Mouse (Mus musculus) heart, embryonic 13.5 days (tissue): Measurements from ENCODE around the gene Tmem101. TPM values are rescaled to one million over a fixed set of nuclear protein-coding genes. Genes with fewer than 3 reads are reported as not detected.
"Not testable (repeated sequence)": the region's sequence is repeated elsewhere in the genome, so short reads cannot be mapped to it uniquely, and the experiment has no call there.

Experiments
- ATAC-seq: fragments of 200-750 bp; cut with Nextera tagmentation; 2 replicates; pipeline ENCODE4 v1.8.0; 2017; ENCODE audit warnings: moderate TSS enrichment; ENCODE audit not compliant: insufficient number of reproducible peaks, low FRiP score, low TSS enrichment; ENCODE audit errors: extremely low read depth
- H3K27ac ChIP-seq: fragments of 300-500 bp; sonication (generic); replicated peaks from 2 replicates; pipeline ENCODE4 v1.5.1; 2015; ENCODE audit warnings: moderate library complexity, mild to moderate bottlenecking, inconsistent platforms
- H3K27me3 ChIP-seq: fragments of 300-500 bp; sonication (generic); replicated peaks from 2 replicates; pipeline ENCODE4 v1.6.1; 2015; ENCODE audit warnings: mild to moderate bottlenecking, inconsistent platforms
- H3K36me3 ChIP-seq: fragments of 300-500 bp; sonication (generic); 2 replicates; pipeline ENCODE4 v1.6.1; 2015; ENCODE audit warnings: mild to moderate bottlenecking, inconsistent platforms
- H3K4me1 ChIP-seq: fragments of 300-500 bp; sonication (generic); 2 replicates; pipeline ENCODE4 v1.6.1; 2015; ENCODE audit warnings: inconsistent platforms
- H3K4me2 ChIP-seq: fragments of 300-500 bp; sonication (generic); 2 replicates; pipeline ENCODE4 v1.6.1; 2015; ENCODE audit warnings: inconsistent platforms, mild to moderate bottlenecking, moderate library complexity
- H3K4me3 ChIP-seq: fragments of 300-500 bp; sonication (generic); 2 replicates; pipeline ENCODE4 v1.5.1; 2015; ENCODE audit warnings: moderate library complexity, mild to moderate bottlenecking, inconsistent platforms
- H3K9ac ChIP-seq: fragments of 300-500 bp; sonication (generic); 2 replicates; pipeline ENCODE4 v1.6.1; 2015; ENCODE audit warnings: inconsistent platforms, mild to moderate bottlenecking, moderate library complexity
- H3K9me3 ChIP-seq: fragments of 300-500 bp; sonication (generic); 2 replicates; pipeline ENCODE4 v1.6.1; 2016; ENCODE audit warnings: inconsistent platforms
- WGBS: fragments of 180-500 bp; shearing (Covaris S2); methylation state at CpG from one replicate; pipeline ENCODE4 v1.1.7; 2015; ENCODE audit warnings: mixed read lengths; 5-methylcytosine and 5-hydroxymethylcytosine counted together
- polyA plus RNA-seq: library from polyadenylated mRNA; unstranded; fragments of >200 nt; fragmentation: Nextera tagmentation; extraction: Ambion mirVana; gene quantifications from 2 replicates; pipeline ENCODE4 v1.2.1, GENCODE M21; 2015

Tmem101 gene
- polyA plus RNA-seq, 1 experiment from 2014 or later, result 32.4 TPM

DNA sequence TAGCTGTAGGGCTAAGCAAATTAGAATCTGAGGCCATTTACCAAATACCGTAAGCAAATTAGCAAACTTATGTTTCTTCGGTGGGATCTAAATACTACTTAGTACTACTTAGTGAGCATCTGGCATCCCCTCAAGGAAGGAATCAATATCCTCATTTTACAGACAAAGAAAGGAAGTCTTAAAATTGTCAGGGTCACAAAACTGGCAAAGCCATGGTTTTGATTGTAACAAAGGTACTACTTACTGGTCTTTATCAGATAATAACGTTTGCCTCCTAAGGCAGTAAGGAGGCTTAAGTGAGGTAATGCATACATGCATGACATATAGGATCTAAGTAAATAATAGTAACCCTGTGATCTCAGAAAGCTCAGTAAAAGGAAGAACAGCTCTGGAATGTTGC, 29.5 kb upstream of the Tmem101 start:
- Histone ChIP-seq H3K27ac (peak overlapping the region; percentile 95; the same call in 1 of the 2 replicates), H3K36me3 (peaks cover 20% of the 10 kb centered on the region), H3K4me2 (peak overlapping the region; percentile 84), H3K9ac (peak overlapping the region; percentile 98), H3K27me3 (no peaks in the 10 kb centered on the region), H3K9me3 (no peaks in the 10 kb centered on the region), H3K4me1 (peaks cover 39% of the 10 kb centered on the region), H3K4me3 (peak overlapping the region; percentile 90)
- no peak for ATAC-seq
- WGBS, result 50% methylated on average over 3 of the region's 3 CpGs

- Histone ChIP-seq H3K36me3 (peaks cover 28% of the 10 kb centered on the region), H3K9ac (peak within 1 kb of the TSS; percentile 98), H3K4me2 (peak within 1 kb of the TSS; percentile 84), H3K4me3 (peak within 1 kb of the TSS; percentile 90), H3K27me3 (no peaks in the 10 kb centered on the region), H3K9me3 (no peaks in the 10 kb centered on the region), H3K4me1 (peaks cover 40% of the 10 kb centered on the region), H3K27ac (peak within 1 kb of the TSS; percentile 95)
- peak; percentile 77 for ATAC-seq
- WGBS, result under 1% methylated on average over 68 of the region's 70 CpGs
Measured at GRCm38 (mm10) chr11:102184646-102185495, 28.7 kb upstream of the Tmem101 start, which contains the start of gene Lsm12. Gene Lsm12 (minus strand): TSS chr11:102185296.

DNA sequence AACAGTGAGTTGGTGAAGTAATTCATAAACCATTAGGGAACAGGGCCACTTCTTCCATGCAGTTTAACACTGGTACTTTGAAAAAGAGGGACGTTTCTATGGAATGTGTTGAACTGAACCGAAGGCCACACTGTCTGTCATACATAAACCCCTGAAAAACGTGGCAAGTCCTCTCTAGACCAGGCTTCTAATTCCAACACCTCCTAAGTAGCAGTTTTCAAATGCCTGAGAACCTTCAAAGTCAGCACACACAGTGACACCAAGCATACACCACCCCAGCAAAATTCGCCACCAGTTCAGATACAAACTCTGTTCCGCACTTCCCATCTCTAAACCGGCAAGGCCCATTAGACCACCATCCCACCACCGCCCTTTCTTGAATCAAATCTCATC, 28.0 kb upstream of the Tmem101 start:
- ATAC-seq, result no peak
- H3K9me3 ChIP-seq, result no peaks in the 10 kb centered on the region
- peak overlapping the region; percentile 95 for H3K27ac ChIP-seq
- no peaks in the 10 kb centered on the region for H3K27me3 ChIP-seq
- peak overlapping the region; percentile 98 for H3K9ac ChIP-seq
- H3K4me1 ChIP-seq, result peaks cover 41% of the 10 kb centered on the region
- H3K4me3 ChIP-seq, result peak overlapping the region; percentile 90
- WGBS, result 2% methylated on average over 7 of the region's 7 CpGs
- peaks cover 32% of the 10 kb centered on the region for H3K36me3 ChIP-seq
- peak overlapping the region; percentile 84 for H3K4me2 ChIP-seq

- H3K9me3 ChIP-seq, result no peaks in the 10 kb centered on the region
- H3K27ac ChIP-seq, result 0 out of 2 replicates have a peak overlapping the region, but pooled peaks have one; percentile 4
- no peak overlapping the region for H3K4me3 ChIP-seq
- no peaks in the 10 kb centered on the region for H3K27me3 ChIP-seq
- ATAC-seq, result no peak
- peaks cover 71% of the 10 kb centered on the region for H3K36me3 ChIP-seq
- H3K9ac ChIP-seq, result 0 out of 2 replicates have a peak overlapping the region, but pooled peaks have one; percentile 2
- H3K4me2 ChIP-seq, result no peak overlapping the region; the same call in 1 of the 2 replicates
- peaks cover 34% of the 10 kb centered on the region for H3K4me1 ChIP-seq
Measured at GRCm38 (mm10) chr11:102179836-102180235, 23.6 kb upstream of the Tmem101 start.

- H3K4me3 ChIP-seq, result no peak overlapping the region
- H3K36me3 ChIP-seq, result peaks cover 79% of the 10 kb centered on the region
- no peaks in the 10 kb centered on the region for H3K27me3 ChIP-seq
- H3K9ac ChIP-seq, result no peak overlapping the region
- WGBS, result 89% methylated on average over 5 of the region's 5 CpGs
- no peak overlapping the region for H3K4me2 ChIP-seq
- H3K27ac ChIP-seq, result no peak overlapping the region
- no peak for ATAC-seq
- H3K4me1 ChIP-seq, result 0 out of 2 replicates have a peak, but pooled peaks cover 8% of the 10 kb centered on the region
- no peaks in the 10 kb centered on the region for H3K9me3 ChIP-seq
Measured at GRCm38 (mm10) chr11:102168689-102169088, 12.5 kb upstream of the Tmem101 start.

GRCm38 (mm10) chr11:102167539-102167938, 11.3 kb upstream of the Tmem101 start:
- Histone ChIP-seq H3K4me3 (no peak overlapping the region), H3K36me3 (peaks cover 88% of the 10 kb centered on the region), H3K4me2 (no peak overlapping the region), H3K4me1 (0 out of 2 replicates have a peak, but pooled peaks cover 5% of the 10 kb centered on the region), H3K27me3 (no peaks in the 10 kb centered on the region), H3K9me3 (no peaks in the 10 kb centered on the region), H3K27ac (no peak overlapping the region), H3K9ac (no peak overlapping the region)
- 94% methylated on average over 5 of the region's 5 CpGs for whole genome bisulfite sequencing
- ATAC-seq, result no peak

DNA sequence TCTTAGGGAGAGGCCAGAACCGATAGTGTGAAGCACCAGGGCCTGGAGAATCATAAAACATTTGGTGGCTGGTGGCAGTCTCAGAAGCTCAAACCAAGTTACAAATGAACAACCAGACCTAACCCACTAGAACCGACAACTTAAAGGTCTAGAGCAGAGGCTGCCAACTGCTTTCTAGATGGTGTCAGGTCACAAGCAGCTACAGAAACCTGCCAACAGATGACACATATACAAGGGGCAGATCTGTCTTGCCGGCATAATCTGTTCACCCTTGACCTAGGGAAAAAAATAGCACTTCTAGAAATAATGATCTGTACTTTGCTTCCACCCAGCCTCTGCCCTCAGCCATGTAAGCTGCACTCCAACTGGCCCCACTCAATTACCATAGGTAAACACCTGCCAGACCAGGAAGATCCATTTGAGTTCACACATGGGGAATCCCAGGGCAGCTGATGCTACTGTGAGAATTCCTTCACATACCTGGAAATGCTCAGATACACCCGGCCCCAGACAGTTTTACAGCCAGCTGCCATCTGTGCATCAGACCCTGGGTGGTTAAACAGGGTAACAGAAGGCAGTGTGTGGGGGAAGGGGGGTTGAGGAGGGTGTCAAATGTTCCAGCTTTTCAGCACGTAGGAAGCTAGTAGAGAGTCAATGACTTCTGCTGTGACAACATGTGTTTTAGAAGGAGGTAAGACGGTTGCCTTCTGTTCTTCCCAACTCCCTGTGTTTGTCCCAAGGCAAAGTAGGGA, 9.9 kb upstream of the Tmem101 start:
- Histone ChIP-seq H3K36me3 (peaks cover 94% of the 10 kb centered on the region), H3K9me3 (no peaks in the 10 kb centered on the region), H3K9ac (no peak overlapping the region), H3K4me2 (no peak overlapping the region), H3K4me1 (0 out of 2 replicates have a peak, but pooled peaks cover 5% of the 10 kb centered on the region), H3K27ac (no peak overlapping the region), H3K4me3 (no peak overlapping the region), H3K27me3 (no peaks in the 10 kb centered on the region)
- no peak for ATAC-seq
- 62% methylated on average over 6 of the region's 6 CpGs for WGBS

GRCm38 (mm10) chr11:102159781-102160180, 3.6 kb upstream of the Tmem101 start:
- Histone ChIP-seq H3K27ac (no peak overlapping the region), H3K36me3 (peaks cover 44% of the 10 kb centered on the region), H3K4me1 (peaks cover 8% of the 10 kb centered on the region), H3K4me2 (no peak overlapping the region), H3K4me3 (no peak overlapping the region), H3K9ac (no peak overlapping the region), H3K27me3 (no peaks in the 10 kb centered on the region), H3K9me3 (no peaks in the 10 kb centered on the region)
- ATAC-seq, result no peak
- 78% methylated on average over 5 of the region's 5 CpGs for WGBS

GRCm38 (mm10) chr11:102158024-102158423, 1.8 kb upstream of the Tmem101 start:
- not testable (repeated sequence) for H3K9me3 ChIP-seq, H3K4me2 ChIP-seq, H3K9ac ChIP-seq, H3K27me3 ChIP-seq, H3K4me3 ChIP-seq, H3K4me1 ChIP-seq, ATAC-seq, H3K27ac ChIP-seq
- peaks cover 44% of the 10 kb centered on the region for H3K36me3 ChIP-seq
- WGBS, result 68% methylated on average over 2 of the region's 2 CpGs

DNA sequence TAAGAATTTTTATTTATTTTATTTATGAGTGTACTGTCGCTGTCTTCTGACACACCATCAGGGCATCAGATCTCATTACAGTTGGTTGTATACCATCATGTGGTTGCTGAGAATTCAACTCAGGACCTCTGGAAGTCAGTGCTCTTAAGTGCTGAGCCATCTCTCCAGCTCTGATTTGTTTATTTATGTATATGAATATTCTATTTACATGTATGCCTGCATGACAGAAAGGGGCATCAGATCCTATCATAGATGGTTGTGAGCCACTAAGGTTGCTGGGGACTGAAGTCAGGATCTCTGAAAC, 534 bp upstream of the Tmem101 start:
- Histone ChIP-seq H3K9me3 (no peaks in the 10 kb centered on the region), H3K27ac (no peak overlapping the region), H3K4me2 (peak overlapping the region; percentile 87), H3K36me3 (peaks cover 41% of the 10 kb centered on the region), H3K4me1 (peaks cover 8% of the 10 kb centered on the region), H3K4me3 (no peak overlapping the region), H3K27me3 (no peaks in the 10 kb centered on the region), H3K9ac (no peak overlapping the region)
- 8% methylated on average over 1 of the region's 1 CpGs for WGBS
- ATAC-seq, result no peak

DNA sequence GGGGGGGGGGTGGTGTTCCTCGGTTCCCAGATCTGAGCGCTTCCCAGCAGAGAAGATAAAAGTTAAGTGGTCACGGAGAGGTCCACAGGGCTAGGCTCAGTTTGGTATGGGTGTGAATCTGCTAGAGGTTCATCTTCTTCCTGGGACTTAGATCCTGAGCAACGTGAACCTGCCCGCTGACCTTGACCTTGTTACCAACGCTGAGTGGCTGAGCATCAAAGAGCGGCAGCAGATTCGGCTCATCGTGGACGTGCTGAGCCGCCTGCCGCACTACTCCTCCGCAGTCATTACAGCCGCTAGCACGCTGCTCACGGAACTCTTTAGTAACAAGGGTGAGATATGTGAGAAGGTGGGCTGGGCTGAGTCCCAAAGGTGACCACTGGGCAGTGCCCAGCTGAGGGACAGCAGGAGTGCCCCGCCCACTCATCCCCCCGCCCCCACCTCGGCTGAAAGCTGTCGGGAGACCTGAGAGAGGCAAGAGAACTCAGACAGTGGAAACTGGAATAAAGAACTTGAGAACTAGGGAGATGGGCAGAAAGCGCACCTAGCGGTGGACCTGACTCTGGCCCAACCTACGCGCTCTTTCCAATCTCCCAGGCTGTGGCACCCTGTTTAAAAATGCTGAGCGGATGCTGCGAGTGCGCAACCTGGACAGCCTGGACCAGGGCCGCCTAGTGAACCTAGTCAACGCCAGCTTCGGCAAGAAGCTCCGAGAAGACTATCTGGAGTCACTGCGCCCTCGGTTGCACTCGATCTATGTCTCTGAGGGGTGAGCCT, 8.8 kb downstream of the Tmem101 start:
- ATAC-seq, result no peak
- no peaks in the 10 kb centered on the region for H3K9me3 ChIP-seq
- H3K4me1 ChIP-seq, result peaks cover 33% of the 10 kb centered on the region
- H3K9ac ChIP-seq, result peak overlapping the region; percentile 41
- H3K27ac ChIP-seq, result no peak overlapping the region
- peaks cover 2% of the 10 kb centered on the region for H3K36me3 ChIP-seq
- H3K4me2 ChIP-seq, result peak overlapping the region; percentile 75
- H3K27me3 ChIP-seq, result peaks cover 80% of the 10 kb centered on the region
- H3K4me3 ChIP-seq, result peak overlapping the region; percentile 50
- 13% methylated on average over 34 of the region's 34 CpGs for WGBS
